Mouse (Mus musculus) adrenal gland, postnatal 36 days (tissue): ENCODE measurements around the gene Olfr1177-ps. TPM values are rescaled to one million over a fixed set of nuclear protein-coding genes. Genes with fewer than 3 reads are reported as not detected.

Experiments used
- DNase-seq, 2 experiments: peaks; one replicate each; pipeline ENCODE4 v3.0.0; 2021; ENCODE audit warnings: mixed read lengths in 1 of 2
- long read RNA-seq, 2 experiments: library from polyadenylated mRNA; stranded (forward); transcript quantifications; one replicate each; pipeline ENCODE4 v2.0.0; 2021; ENCODE audit warnings: borderline sequencing depth in 2 of 2
- total RNA-seq, 2 experiments: library from RNA; stranded (reverse); gene quantifications; 2 replicates each; pipeline ENCODE4 v1.2.3; 2021

Gene Olfr1177-ps
- total RNA-seq = not detected
- long read RNA-seq, experiment 1 = 0 reads
- long read RNA-seq, experiment 2 = 0 reads

- DNase-seq = no peak
These were observed at the start of gene Olfr1177-ps for GRCm38 (mm10) chr2:88346392-88346791. Olfr1177-ps (minus strand) TSS chr2:88346492.

DNA sequence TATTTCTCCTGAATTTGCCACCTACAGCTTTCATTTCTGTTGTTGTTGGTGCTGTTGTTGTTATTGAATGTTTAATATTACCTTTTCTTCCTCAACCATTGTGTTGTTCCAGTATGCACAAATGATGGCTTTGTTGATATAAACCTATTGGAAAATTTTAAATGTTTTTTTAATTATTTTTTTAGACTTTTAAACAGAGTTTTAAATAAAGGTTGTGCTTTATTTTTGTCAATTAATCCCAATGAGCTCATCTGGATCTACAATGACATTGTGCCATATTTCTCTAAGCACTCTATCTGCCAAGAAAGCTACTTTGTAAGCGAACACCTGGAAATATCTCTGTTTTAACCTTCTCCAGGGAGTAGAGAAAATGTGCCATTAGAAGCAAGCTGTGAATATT, 40.5 kb upstream of the Olfr1177-ps start, which contains the start of gene Olfr1178:
Gene Olfr1178, plus strand, starts transcription at position 301 of the 400 bp plus-strand sequence.
- no peak for DNase-seq

GRCm38 (mm10) chr2:88356304-88356703, 10.0 kb upstream of the Olfr1177-ps start:
- no peak for DNase-seq

DNA sequence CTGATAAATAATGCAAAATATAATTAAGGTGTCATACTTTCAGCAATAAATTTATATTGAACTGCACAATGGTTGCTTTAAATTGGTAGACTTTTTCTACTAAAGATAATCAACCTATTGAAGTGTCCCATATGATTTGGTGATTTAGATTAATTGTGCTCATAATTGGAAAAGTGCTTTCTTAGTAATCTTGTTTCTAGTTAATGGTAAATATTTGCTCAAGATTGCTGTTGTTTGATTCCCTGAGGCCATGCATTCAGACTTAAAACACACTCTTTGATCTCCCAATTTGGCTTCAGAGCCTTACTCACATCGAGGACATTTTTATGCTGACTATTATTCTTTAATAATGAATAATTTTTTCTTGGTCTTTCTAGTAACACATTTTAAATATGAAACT, 9.9 kb downstream of the Olfr1177-ps start, which contains the start of gene Olfr1176:
Gene Olfr1176, plus strand, starts transcription at position 301 of the 400 bp plus-strand sequence.
- DNase-seq = no peak

DNA sequence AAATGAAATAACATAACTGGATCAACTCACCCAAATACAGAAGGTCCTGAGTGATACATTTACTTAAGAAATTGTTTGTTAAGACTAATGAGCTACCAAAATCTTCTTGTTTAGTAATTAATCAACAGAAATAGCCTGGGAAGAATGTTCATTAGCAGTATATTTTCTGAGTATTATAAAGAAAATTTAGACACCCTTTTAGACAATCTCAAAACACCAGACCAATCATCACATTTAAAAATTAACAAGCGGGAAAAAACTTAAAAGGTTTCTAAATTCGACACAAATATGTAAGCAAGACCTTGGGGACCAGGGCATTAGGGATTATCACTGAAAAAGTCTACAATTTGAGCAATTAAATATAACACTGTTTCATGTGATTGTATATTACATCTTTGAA, 19.2 kb downstream of the Olfr1177-ps start, which contains the start of gene Olfr1175-ps:
Gene Olfr1175-ps, minus strand, starts transcription at position 101 of the 400 bp plus-strand sequence.
- no peak for DNase-seq

GRCm38 (mm10) chr2:88315035-88315434, 31.3 kb downstream of the Olfr1177-ps start, which contains the start of gene Olfr1174-ps:
Olfr1174-ps (minus strand) TSS chr2:88315135.
- DNase-seq = no peak

Other genes starting within 250 kb of the Olfr1177-ps start
- not detected for gene Olfr1166, start 218.2 kb downstream of the Olfr1177-ps start, total RNA-seq
- not detected for gene Olfr1167, start 191.3 kb downstream of the Olfr1177-ps start, total RNA-seq
- gene Olfr1168, start 164.6 kb downstream of the Olfr1177-ps start, total RNA-seq = not detected
- gene Olfr1170, start 118.2 kb downstream of the Olfr1177-ps start, total RNA-seq = not detected
- not detected for gene Olfr1173, start 66.6 kb downstream of the Olfr1177-ps start, total RNA-seq
- not detected for gene Olfr1174-ps, start 31.4 kb downstream of the Olfr1177-ps start, total RNA-seq
- gene Olfr1175-ps, start 19.3 kb downstream of the Olfr1177-ps start, total RNA-seq = not detected
- not detected for gene Olfr1176, start 9.8 kb downstream of the Olfr1177-ps start, total RNA-seq
- not detected for gene Olfr1178, start 40.6 kb upstream of the Olfr1177-ps start, total RNA-seq
- gene Olfr1179, start 60.0 kb upstream of the Olfr1177-ps start, total RNA-seq = not detected
- gene Olfr1180, start 72.7 kb upstream of the Olfr1177-ps start, total RNA-seq = not detected
- not detected for gene Olfr1181, start 79.7 kb upstream of the Olfr1177-ps start, total RNA-seq
- not detected for gene Gm13757, start 102.6 kb upstream of the Olfr1177-ps start, total RNA-seq
- gene Olfr1183, start 108.4 kb upstream of the Olfr1177-ps start, total RNA-seq = not detected
- gene Olfr1184, start 137.1 kb upstream of the Olfr1177-ps start, total RNA-seq = not detected
- gene Olfr1185-ps1, start 146.8 kb upstream of the Olfr1177-ps start, total RNA-seq = not detected
- gene Olfr1186, start 172.1 kb upstream of the Olfr1177-ps start, total RNA-seq = not detected
- gene Olfr1188, start 210.4 kb upstream of the Olfr1177-ps start, total RNA-seq = not detected
- gene Olfr1189, start 240.0 kb upstream of the Olfr1177-ps start, total RNA-seq = not detected